ENCODE assay signal across 8 mouse cellular contexts in the genomic region with DNA sequence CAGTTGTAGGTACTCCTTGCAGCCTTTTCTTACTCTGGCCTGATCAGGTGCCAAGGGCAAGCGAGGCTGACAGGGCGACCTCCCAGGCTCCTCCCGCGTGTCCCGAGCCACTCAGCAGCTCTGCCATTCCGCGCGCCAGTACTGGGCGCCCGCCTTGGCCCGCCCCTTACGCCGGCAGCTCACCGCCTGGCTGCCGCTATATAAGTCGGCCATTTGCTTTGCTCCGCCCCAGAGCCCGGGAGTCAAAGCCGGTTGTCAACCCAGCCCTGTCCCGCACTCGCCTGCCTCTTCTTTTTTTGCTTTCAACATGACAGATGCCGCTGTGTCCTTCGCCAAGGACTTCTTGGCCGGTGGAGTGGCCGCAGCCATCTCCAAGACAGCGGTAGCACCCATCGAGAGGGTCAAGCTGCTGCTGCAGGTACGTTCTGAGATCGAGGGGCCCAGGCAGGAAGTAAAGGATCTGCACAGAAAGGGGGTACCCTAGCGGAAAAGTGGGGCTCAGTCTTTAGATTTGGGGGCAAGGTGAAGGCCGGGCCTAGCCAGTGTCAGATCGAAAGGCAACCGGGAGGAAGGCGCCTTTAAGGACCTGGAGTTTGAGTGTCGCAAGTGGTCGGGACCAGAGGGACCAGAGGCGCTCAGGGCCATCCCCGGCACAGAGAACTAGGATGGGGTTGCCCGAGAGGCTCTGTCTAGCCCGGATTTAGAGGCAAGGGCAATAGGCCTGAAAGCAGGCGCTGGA. TPM values are rescaled to one million over a fixed set of nuclear protein-coding genes. Genes with fewer than 3 reads are reported as not detected.
A peak's percentile ranks its signal among the peaks of the same experiment; 100 is the strongest.
DNase-seq lines count a peak whose midpoint lies in the region; ATAC-seq and TF ChIP-seq lines count a peak whose summit lies in the region.

A gene (plus strand): TSS at position 228 of the 739 bp plus-strand sequence.

- 13% methylated on average over 41 of the region's 41 CpGs for WGBS in bone marrow, adult 2 months
- 17% methylated on average over 41 of the region's 41 CpGs for WGBS in embryonic facial prominence, embryonic 15.5 days
- 26% methylated on average over 41 of the region's 41 CpGs for WGBS in kidney, embryonic 14.5 days
- 18% methylated on average over 40 of the region's 41 CpGs for WGBS in limb, embryonic 14.5 days
- 20% methylated on average over 40 of the region's 41 CpGs for WGBS in midbrain, embryonic 16.5 days

- H3K27me3 ChIP-seq in embryonic facial prominence, embryonic 15.5 days: no peaks in the 10 kb centered on the region
- no peaks in the 10 kb centered on the region for H3K27me3 ChIP-seq in kidney, embryonic 14.5 days (ENCODE audit: control insufficient read depth, insufficient read depth, low read length)
- no peaks in the 10 kb centered on the region for H3K27me3 ChIP-seq in limb, embryonic 14.5 days (ENCODE audit: control insufficient read depth, insufficient read depth, low read length)
- no peaks in the 10 kb centered on the region for H3K27me3 ChIP-seq in midbrain, embryonic 16.5 days (ENCODE audit: control insufficient read depth, insufficient read depth, low read depth, low read length)

- H3K9ac ChIP-seq in embryonic facial prominence, embryonic 15.5 days: peak within 1 kb of the TSS; percentile 58
- peak within 1 kb of the TSS; percentile 79 for H3K9ac ChIP-seq in kidney, embryonic 14.5 days (ENCODE audit: low read depth, low read length)
- peak within 1 kb of the TSS; percentile 64 for H3K9ac ChIP-seq in limb, embryonic 14.5 days (ENCODE audit: low read depth, low read length, severe bottlenecking)
- peak within 1 kb of the TSS; percentile 74 for H3K9ac ChIP-seq in midbrain, embryonic 16.5 days (ENCODE audit: low read depth, low read length)

- peak within 1 kb of the TSS; percentile 91 for H3K4me3 ChIP-seq in bone marrow, adult 2 months (replicated peaks; ENCODE audit: control insufficient read depth, low read depth, low read length)
- peak within 1 kb of the TSS; percentile 58 for H3K4me3 ChIP-seq in embryonic facial prominence, embryonic 15.5 days (replicated peaks)
- H3K4me3 ChIP-seq in kidney, embryonic 14.5 days (ENCODE audit: low read length): peak within 1 kb of the TSS; percentile 59
- peak within 1 kb of the TSS; percentile 58 for H3K4me3 ChIP-seq in limb, embryonic 14.5 days (replicated peaks; ENCODE audit: low read length)
- peak within 1 kb of the TSS; percentile 62 for H3K4me3 ChIP-seq in midbrain, embryonic 16.5 days (ENCODE audit: low read depth, low read length)

- no peaks in the 10 kb centered on the region; the same call in 1 of the 2 replicates for H3K4me1 ChIP-seq in bone marrow, adult 2 months (ENCODE audit: control insufficient read depth, insufficient read depth, low read length)
- H3K4me1 ChIP-seq in embryonic facial prominence, embryonic 15.5 days: no peaks in the 10 kb centered on the region
- H3K4me1 ChIP-seq in kidney, embryonic 14.5 days (ENCODE audit: control insufficient read depth, insufficient read depth, low read length): no peaks in the 10 kb centered on the region
- H3K4me1 ChIP-seq in limb, embryonic 14.5 days (ENCODE audit: control insufficient read depth, insufficient read depth, low read length): no peaks in the 10 kb centered on the region
- no peaks in the 10 kb centered on the region for H3K4me1 ChIP-seq in midbrain, embryonic 16.5 days (ENCODE audit: control insufficient read depth, insufficient read depth, low read length)

- H3K4me2 ChIP-seq in embryonic facial prominence, embryonic 15.5 days (replicated peaks): peak within 1 kb of the TSS; percentile 47
- H3K4me2 ChIP-seq in kidney, embryonic 14.5 days (replicated peaks; ENCODE audit: low read depth, low read length): peak within 1 kb of the TSS; percentile 44
- peak within 1 kb of the TSS; percentile 60 for H3K4me2 ChIP-seq in limb, embryonic 14.5 days (replicated peaks; ENCODE audit: low read depth, low read length, severe bottlenecking)
- peak within 1 kb of the TSS; percentile 54 for H3K4me2 ChIP-seq in midbrain, embryonic 16.5 days (ENCODE audit: low read length)

- peak within 1 kb of the TSS; percentile 95 for H3K27ac ChIP-seq in bone marrow, adult 2 months (ENCODE audit: control insufficient read depth, insufficient read depth, low read depth, low read length, poor library complexity)
- H3K27ac ChIP-seq in embryonic facial prominence, embryonic 15.5 days (replicated peaks): peak within 1 kb of the TSS; percentile 86
- peak within 1 kb of the TSS; percentile 87 for H3K27ac ChIP-seq in kidney, embryonic 14.5 days (ENCODE audit: low read depth, low read length)
- peak within 1 kb of the TSS; percentile 73 for H3K27ac ChIP-seq in limb, embryonic 14.5 days (replicated peaks; ENCODE audit: low read depth, low read length)
- peak within 1 kb of the TSS; percentile 82 for H3K27ac ChIP-seq in midbrain, embryonic 16.5 days (ENCODE audit: low read length)

- TF ChIP-seq CTCF in bone marrow, adult 2 months (IDR thresholded peaks at IDR 0.05; ENCODE audit: control insufficient read depth, insufficient read depth, low read length): no peak

- H3K36me3 ChIP-seq in embryonic facial prominence, embryonic 15.5 days: 0 out of 2 replicates have a peak, but pooled peaks cover 4% of the 10 kb centered on the region
- H3K36me3 ChIP-seq in kidney, embryonic 14.5 days (ENCODE audit: control insufficient read depth, insufficient read depth, low read length): peaks cover 10% of the 10 kb centered on the region
- peaks cover 6% of the 10 kb centered on the region; the same call in 1 of the 2 replicates for H3K36me3 ChIP-seq in limb, embryonic 14.5 days (ENCODE audit: control insufficient read depth, insufficient read depth, low read length)
- peaks cover 5% of the 10 kb centered on the region; the same call in 1 of the 2 replicates for H3K36me3 ChIP-seq in midbrain, embryonic 16.5 days (ENCODE audit: control insufficient read depth, insufficient read depth, low read length)

- peak; percentile 89 for DNase-seq in A20 (ENCODE audit: low read depth, low spot score)
- DNase-seq in heart, adult 9 months (ENCODE audit: low spot score in 2 of 2): peak; percentile 84
- DNase-seq in limb, embryonic 14.5 days (ENCODE audit: low spot score): peak; percentile 85
- peak; percentile 75 to 88 for DNase-seq in spleen, postnatal 10 days (ENCODE audit: low spot score in 2 of 2)

- ATAC-seq in embryonic facial prominence, embryonic 15.5 days (ENCODE audit: insufficient number of reproducible peaks, low FRiP score, low TSS enrichment, low read depth): peak; percentile 95
- peak; percentile 95 for ATAC-seq in kidney, embryonic 14.5 days (ENCODE audit: low FRiP score, low TSS enrichment)
- ATAC-seq in limb, embryonic 14.5 days (ENCODE audit: low FRiP score, low read depth): peak; percentile 94
- ATAC-seq in midbrain, embryonic 16.5 days: peak; percentile 97

- peak; percentile 83; the same call in 1 of the 2 replicates for TF ChIP-seq POLR2A in bone marrow, adult 2 months (IDR thresholded peaks at IDR 0.05; ENCODE audit: borderline replicate concordance, control insufficient read depth, low read depth, low read length)
- peak; percentile 46; the same call in 1 of the 2 replicates for TF ChIP-seq POLR2A in limb, embryonic 14.5 days (IDR thresholded peaks at IDR 0.05; ENCODE audit: borderline replicate concordance, extremely low read depth, insufficient read depth, insufficient read length)

- no peaks in the 10 kb centered on the region for H3K9me3 ChIP-seq in embryonic facial prominence, embryonic 15.5 days (replicated peaks)
- H3K9me3 ChIP-seq in kidney, embryonic 14.5 days (ENCODE audit: control insufficient read depth, low read length): no peaks in the 10 kb centered on the region
- no peaks in the 10 kb centered on the region for H3K9me3 ChIP-seq in limb, embryonic 14.5 days (ENCODE audit: control insufficient read depth, low read length)
- H3K9me3 ChIP-seq in midbrain, embryonic 16.5 days (replicated peaks; ENCODE audit: control insufficient read depth, low read length, poor library complexity, severe bottlenecking): no peaks in the 10 kb centered on the region; the same call in 1 of the 2 replicates

RNA-seq across cellular contexts. Expression of the gene that starts here (rescaled TPM):
- 102 and 183 TPM in 2 replicates for polyA plus RNA-seq in bone marrow, adult 2 months (2011; ENCODE audit: insufficient read depth, insufficient read length, low replicate concordance, missing spikeins)
- polyA plus RNA-seq in embryonic facial prominence, embryonic 15.5 days (2015; fragmentation: Nextera tagmentation; extraction: Ambion mirVana): 504 and 542 TPM in 2 replicates
- polyA plus RNA-seq in kidney, embryonic 14.5 days (2014; fragmentation: Nextera tagmentation; extraction: Ambion mirVana): 838 and 851 TPM in 2 replicates
- polyA plus RNA-seq in limb, embryonic 14.5 days (2012; rRNA removed): 362 and 365 TPM in 2 replicates
- 474 and 536 TPM in 2 replicates for polyA plus RNA-seq in limb, embryonic 14.5 days (2014; fragmentation: Nextera tagmentation; extraction: Ambion mirVana)
- 408 and 436 TPM in 2 replicates for polyA plus RNA-seq in midbrain, embryonic 16.5 days (2015; fragmentation: Nextera tagmentation; extraction: Ambion mirVana)

Comparison
In these comparisons a context has a peak if more than half of its experiments do, and no peak if none do; other contexts are left out.
1. Peak in every context shown above with its lines: DNase-seq, ATAC-seq, H3K4me3 ChIP-seq and H3K27ac ChIP-seq.